ENCODE assay signal across 11 mouse cellular contexts in the genomic region with DNA sequence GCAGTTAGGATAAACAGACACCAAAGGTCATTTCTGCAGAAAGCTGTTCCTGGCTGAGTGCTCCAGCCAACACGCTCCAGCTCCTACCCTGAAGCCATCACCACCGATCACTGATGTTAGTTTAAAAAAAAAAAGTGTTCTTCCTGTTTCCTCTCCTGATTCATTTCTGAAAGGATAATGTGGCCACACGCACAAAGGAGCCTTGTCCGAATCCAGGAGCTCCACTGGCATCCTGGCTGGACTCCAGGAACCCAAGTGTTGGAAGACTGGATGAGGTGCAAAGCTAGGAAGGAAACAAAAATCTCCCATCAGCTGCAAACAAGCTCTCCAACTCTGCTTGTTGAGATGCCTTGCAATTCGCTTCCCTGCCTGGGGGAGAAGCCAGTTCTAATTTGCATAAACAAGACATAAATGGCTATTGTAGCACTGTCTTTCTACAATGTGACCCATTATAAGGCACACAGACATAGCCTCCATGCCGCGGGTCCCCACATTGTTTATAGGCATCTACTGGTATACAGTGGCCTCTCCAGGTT. TPM values are rescaled to one million over a fixed set of nuclear protein-coding genes. Genes with fewer than 3 reads are reported as not detected.
DNase-seq lines count a peak whose midpoint lies in the region; ATAC-seq lines count a peak whose summit lies in the region.
"Had no signal": no experiment of that assay in that cellular context is flagged by ENCODE, and none has a peak within 500 bp of the region (broad histone marks: within the 10 kb centered on the region; RNA-seq: fewer than 3 reads in every experiment).

No protein-coding gene starts in this region.

- no peak overlapping the region for H3K9ac ChIP-seq in kidney, embryonic 14.5 days (ENCODE audit: low read depth, low read length)
- H3K9ac ChIP-seq in liver, embryonic 12.5 days: no peak overlapping the region

- no peaks in the 10 kb centered on the region for H3K9me3 ChIP-seq in kidney, embryonic 14.5 days (ENCODE audit: control insufficient read depth, low read length)
- no peaks in the 10 kb centered on the region for H3K9me3 ChIP-seq in liver, embryonic 12.5 days (replicated peaks)

- DNase-seq in adrenal gland, postnatal 25 days: peak; percentile 12
- no peak for DNase-seq in adrenal gland, adult 2 months
- peak; percentile 77 to 85 for DNase-seq in cerebellum, postnatal 10 days
- peak; percentile 16 to 23 for DNase-seq in heart, adult 9 months (ENCODE audit: low spot score in 2 of 2)
- DNase-seq in right cerebral cortex, postnatal 14 days: peak; percentile 63
- DNase-seq in spleen, postnatal 14 days (ENCODE audit: low spot score in 2 of 2): no peak

- no peak overlapping the region for H3K4me2 ChIP-seq in kidney, embryonic 14.5 days (replicated peaks; ENCODE audit: low read depth, low read length)
- H3K4me2 ChIP-seq in liver, embryonic 12.5 days: no peak overlapping the region

- 44% methylated on average over 7 of the region's 7 CpGs for WGBS in kidney, embryonic 14.5 days
- WGBS in liver, embryonic 12.5 days (ENCODE audit: insufficient replicate concordance): 54% methylated on average over 7 of the region's 7 CpGs

- H3K4me3 ChIP-seq in kidney, embryonic 14.5 days (ENCODE audit: low read length): no peak overlapping the region
- no peak overlapping the region for H3K4me3 ChIP-seq in liver, embryonic 12.5 days
- H3K4me3 ChIP-seq: megakaryocyte, embryonic 14.5 days had no signal

- H3K36me3 ChIP-seq in kidney, embryonic 14.5 days (ENCODE audit: control insufficient read depth, insufficient read depth, low read length): no peaks in the 10 kb centered on the region
- no peaks in the 10 kb centered on the region for H3K36me3 ChIP-seq in liver, embryonic 12.5 days

- H3K27ac ChIP-seq in kidney, embryonic 14.5 days (ENCODE audit: low read depth, low read length): peak overlapping the region; percentile 53
- H3K27ac ChIP-seq in liver, embryonic 12.5 days: peak overlapping the region; percentile 60; the same call in 1 of the 2 replicates

- peak; percentile 68; the same call in 1 of the 2 replicates for ATAC-seq in kidney, embryonic 14.5 days (ENCODE audit: low FRiP score, low TSS enrichment)
- no peak for ATAC-seq in liver, embryonic 12.5 days

- H3K4me1 ChIP-seq in kidney, embryonic 14.5 days (ENCODE audit: control insufficient read depth, insufficient read depth, low read length): no peaks in the 10 kb centered on the region
- no peaks in the 10 kb centered on the region for H3K4me1 ChIP-seq in liver, embryonic 12.5 days

- no peaks in the 10 kb centered on the region for H3K27me3 ChIP-seq in kidney, embryonic 14.5 days (ENCODE audit: control insufficient read depth, insufficient read depth, low read length)
- H3K27me3 ChIP-seq in liver, embryonic 12.5 days (replicated peaks): no peaks in the 10 kb centered on the region

RNA-seq across cellular contexts. Expression of a gene that starts 37.2 kb away (rescaled TPM):
- total RNA-seq in adrenal gland, postnatal 25 days (2021): not detected in 2 replicates
- not detected for total RNA-seq in adrenal gland, adult 2 months (2021)
- polyA plus RNA-seq in adrenal gland, adult 2 months (2012; rRNA removed): not detected in 2 replicates
- not detected in 2 replicates for polyA plus RNA-seq in kidney, embryonic 14.5 days (2014; fragmentation: Nextera tagmentation; extraction: Ambion mirVana)
- not detected in 2 replicates for polyA plus RNA-seq in liver, embryonic 12.5 days (2016; fragmentation: Nextera tagmentation; extraction: Ambion mirVana)
- total RNA-seq: common myeloid progenitor, adult 5-6 weeks had no signal
- polyA plus RNA-seq: C2C12 had no signal

Comparison
In these comparisons a context has a peak if more than half of its experiments do, and no peak if none do; other contexts are left out.
1. DNase-seq: peak in adrenal gland, postnatal 25 days (single experiment), cerebellum, postnatal 10 days (2 of 2), heart, adult 9 months (2 of 2) and right cerebral cortex, postnatal 14 days (single experiment); none in adrenal gland, adult 2 months (single experiment) and spleen, postnatal 14 days (0 of 2).